Mouse (Mus musculus) urinary bladder, postnatal 14 days (tissue): ENCODE data around the gene Oaf.

ENCODE experiments used
- DNase-seq: peaks from one replicate; pipeline ENCODE4 v3.0.0; 2021; ENCODE audit warnings: low spot score

Gene Oaf

DNA sequence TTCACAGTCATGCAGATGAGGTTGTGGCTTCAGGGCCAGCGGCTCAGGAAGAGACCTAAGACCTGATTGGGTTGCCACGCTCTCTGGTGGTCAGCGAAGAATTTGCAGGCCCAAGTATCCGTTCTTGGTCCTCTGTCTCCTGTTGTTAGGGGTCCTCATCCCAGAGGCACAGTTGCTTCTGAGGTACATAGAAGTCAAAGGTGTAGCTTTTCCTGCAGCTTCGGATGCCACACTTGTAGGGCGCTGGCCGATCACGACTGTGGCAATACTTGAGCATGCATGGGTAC lies 17.3 kb downstream of the Oaf start:
- no peak for DNase-seq

DNA sequence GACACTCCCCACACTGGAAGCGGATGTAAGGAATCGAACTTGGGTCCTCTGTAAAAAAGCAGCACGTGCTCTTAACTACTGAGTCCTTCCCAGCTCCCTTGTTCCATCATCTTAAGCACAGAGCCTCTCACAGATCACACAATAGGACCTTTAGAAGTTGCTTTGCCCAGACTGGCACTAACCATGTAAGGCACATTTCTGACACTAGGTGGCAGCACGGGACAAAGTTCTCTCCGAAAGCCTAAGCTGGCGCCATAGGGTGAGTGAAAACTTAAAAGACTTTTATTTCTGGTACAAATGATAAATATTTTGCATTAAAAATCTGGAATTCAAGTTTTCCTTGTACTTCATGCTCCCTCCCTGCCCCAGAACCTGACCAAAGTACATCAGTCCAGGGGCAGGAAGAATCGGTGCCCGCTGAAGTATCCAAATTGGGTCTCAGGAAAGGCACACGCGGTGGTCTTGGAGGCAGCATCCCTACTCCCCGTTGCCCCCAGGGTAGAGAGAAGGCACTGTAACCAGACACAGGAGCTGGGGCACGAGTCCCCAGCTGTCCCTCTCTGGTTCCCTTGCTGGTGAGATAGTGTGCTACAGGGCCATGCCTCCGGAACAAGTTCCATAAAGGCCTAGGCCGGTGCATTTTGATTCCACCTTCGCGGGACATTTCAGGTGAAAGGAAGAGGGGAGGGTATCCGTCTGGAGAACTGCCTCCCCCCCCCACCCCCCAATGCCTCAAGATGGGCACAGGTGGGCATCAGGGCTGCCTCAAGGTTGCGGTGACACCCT lies 17.9 kb downstream of the Oaf start:
- peak; percentile 89 for DNase-seq

DNA sequence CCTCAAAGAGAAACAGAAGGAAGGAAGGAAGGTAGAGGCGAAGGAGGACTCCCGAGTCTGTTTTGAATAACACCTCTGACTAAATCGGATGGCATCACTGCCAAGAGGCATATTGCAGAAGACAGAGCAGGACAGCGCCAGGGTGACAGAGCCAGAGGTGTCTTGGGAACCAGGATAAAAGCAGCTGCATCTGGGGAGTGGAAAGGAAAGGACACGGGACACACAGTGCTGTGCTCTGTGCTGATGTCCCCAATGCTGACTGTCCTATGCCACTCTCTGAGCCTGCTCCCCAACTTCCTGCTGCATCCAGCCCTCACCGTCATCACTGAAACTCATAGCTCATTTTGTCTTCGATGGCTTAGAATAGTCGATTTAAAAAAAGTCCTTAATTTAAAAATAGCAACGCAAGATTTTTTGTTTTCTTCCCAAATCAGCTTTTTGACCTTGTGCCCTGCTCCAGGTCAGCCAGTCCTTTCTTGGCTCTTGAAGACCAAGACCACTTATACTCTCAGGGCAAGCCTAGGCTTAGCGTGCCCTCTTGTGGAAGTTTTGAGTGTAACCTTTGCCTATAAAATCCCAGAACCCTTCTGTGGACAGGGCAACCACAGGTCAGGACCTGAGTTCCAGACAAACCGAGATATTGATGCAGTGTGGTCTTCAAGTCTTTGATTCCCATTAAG lies 28.8 kb downstream of the Oaf start:
- DNase-seq = peak; percentile 66

DNA sequence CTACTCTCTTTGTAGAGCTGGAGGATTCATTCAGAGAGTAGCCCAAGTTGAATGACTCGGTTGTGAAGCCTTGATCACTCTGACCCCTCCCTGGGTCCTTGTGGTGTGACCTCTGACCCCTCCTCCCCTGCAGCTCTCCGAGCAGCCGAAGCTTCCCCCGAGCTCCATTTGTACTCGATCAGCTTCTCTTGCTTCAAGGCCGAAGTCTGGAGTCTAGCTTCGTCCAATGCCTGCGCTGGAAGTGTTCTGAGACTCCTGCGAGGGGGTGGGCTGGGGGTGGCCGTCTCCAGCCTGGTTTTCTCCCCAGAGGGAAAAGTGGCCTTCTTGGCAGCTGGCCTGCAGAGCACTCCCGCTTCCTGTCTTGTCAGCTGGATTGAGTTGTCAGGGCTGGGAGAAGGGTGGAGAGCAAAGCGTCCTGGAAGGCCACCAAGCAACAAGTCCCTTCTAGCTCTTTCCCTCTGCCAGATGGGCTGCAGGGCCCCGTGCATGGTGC lies 29.5 kb downstream of the Oaf start, which contains the start of gene Pou2f3:
Gene Pou2f3, minus strand, starts transcription at position 180 of the 493 bp plus-strand sequence.
- peak; percentile 40 for DNase-seq

DNA sequence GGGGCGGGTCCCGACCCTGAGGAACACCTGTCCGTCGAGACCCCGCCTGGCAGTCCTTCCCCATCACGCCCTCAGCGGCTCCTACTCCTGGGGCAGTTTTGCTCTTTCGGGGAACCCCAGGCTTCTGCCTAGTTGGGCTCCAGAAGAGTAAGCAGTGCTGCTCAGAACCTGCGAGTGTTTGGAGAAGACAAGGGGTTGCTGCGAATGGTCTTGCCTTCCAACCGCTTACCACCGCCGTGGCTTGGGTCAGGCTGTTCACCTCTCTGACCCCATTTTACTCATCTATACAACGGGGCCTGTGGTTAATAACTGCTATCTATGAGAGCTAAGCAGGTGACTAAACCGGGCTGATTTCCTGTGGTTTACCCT lies 33.7 kb downstream of the Oaf start:
- DNase-seq = no peak

DNA sequence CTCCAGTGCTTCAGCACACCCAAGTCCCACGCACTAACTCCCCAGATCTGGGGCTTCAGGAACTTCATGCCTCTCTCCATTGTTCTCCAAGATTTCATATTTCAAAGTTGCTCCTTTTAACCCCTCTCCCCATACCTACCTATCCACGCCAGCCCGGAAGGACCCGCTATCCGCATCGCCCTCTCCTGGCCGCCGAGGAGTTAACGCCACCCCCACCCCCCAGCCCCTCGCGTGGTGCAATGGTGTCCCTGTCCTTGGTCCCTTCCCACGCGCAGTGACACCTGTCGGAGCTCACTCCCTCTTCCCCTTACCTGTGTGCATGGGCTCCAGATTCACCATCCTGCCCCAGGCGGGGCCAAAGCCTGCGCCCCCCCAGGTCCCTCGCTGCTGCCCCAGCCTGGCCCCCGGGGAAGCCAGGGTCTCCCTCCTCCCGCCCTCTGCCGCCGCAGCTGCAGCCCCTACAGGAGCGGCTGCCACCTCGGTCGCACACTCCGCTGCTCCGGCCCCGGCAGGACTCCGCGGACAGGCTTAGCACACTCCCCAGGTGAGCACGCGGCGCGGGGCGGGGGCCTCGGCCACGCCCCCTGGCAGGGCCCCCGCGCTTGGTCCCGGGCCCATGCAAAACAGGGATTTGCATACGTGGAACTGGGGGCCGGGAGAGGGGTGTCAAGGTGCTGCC lies 34.2 kb downstream of the Oaf start:
- no peak for DNase-seq

DNA sequence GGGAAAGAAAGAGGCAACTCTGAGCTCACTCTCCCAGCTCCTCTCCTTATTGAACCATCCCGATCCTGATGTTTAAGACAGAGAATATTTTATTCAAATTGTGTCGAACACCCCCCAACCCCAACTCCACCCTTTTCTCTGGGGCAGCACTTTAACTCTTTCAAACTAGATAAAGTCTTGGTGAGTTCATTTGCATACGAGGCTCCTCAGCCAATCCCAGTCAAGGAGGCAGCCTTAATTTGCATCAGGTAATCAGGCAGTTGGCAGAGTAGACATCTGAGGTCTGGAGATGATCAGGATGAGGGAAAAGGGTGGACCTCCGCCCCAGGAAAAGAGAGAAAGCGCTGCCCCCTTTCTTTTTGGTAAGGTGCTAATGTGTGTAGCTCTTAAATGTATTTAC lies 39.5 kb downstream of the Oaf start:
- DNase-seq = no peak

DNA sequence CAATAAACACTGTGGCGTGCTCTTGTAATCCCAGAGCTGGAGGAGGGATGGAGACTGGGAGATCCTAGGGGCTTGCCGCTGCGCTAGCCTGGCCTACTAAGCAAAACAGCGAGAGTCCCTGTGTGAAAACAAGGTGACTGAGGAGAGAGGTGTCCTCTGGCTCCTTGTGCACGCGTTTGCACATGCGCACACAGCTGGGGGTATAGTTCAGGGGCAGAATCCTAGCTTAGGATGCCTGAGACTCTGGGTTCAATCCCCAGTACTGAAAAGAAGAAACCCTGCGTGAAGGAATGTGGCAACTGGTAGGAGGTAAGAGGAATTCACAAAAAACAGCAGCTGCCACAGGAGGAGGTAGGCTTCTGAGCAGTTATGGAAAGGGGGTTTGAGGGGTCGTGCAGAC lies 45.7 kb downstream of the Oaf start:
- DNase-seq = no peak

DNA sequence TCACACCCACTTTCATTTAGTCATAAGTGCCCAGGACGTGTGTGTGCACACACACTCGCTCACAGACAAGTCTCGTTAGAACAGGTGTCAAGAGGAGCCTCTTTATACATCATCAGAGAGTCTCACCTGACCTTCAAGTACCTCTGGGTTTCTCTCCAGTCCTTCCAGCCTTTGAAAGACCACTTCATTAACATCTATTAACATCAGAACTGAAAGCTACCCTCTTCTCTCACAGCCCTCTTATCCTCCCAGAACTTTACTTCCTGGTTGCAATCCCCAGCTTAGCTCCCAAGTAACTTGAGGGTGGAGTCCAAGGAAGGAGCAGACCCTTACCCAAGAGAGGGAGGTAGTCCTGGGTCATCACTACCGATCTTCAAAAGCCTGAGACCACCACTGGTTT lies 48.1 kb downstream of the Oaf start:
- DNase-seq = no peak

DNA sequence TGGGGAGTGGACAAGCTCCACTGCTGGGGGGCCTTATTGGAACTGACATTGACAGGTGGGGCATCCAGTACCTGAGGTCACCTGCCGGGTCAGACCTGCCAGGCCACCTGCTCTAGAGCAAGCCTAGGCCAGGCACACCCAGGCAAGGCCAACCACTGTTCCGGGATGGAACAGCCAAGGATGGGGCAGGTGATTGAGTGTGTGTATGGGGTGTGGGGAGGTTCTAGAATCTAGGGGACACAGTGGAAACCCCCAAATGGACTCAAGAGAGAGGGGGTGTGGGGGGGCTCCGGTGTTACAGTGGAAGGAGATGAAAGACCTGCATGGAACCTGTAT lies 50.7 kb downstream of the Oaf start:
- DNase-seq = no peak

DNA sequence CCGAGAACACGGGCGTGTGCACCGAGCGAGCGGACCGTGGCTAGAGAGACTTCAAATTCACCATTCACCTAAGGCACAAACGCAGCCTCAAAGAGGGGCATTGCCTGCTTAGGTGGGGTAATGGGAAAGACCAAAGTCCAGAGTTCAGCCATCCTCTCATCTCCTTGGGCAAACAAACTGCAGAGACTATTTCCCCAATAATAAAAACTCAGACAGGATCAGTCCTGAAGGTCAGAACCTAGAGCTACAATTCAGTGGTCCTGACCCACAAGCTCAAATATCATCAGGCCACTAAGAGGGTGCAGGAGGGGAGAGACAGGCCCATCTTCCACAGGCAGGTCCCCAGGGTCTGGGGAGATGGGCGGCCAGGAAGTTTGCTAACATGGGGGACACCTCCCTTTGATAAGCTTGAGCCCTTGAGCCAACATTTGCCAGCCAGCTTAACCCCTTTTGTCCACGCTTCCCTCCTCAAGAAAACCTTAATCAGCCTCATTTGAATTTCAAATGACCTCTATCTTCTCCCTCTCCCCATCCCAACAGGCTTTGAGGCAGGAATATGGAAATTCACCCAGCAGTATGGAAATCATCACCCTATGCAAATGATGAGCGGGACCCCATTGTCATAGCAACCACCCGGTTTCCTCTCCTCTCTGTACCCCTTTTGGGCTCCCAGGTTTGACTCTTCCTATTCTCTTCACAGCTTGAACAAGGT lies 51.2 kb downstream of the Oaf start:
- DNase-seq = no peak

DNA sequence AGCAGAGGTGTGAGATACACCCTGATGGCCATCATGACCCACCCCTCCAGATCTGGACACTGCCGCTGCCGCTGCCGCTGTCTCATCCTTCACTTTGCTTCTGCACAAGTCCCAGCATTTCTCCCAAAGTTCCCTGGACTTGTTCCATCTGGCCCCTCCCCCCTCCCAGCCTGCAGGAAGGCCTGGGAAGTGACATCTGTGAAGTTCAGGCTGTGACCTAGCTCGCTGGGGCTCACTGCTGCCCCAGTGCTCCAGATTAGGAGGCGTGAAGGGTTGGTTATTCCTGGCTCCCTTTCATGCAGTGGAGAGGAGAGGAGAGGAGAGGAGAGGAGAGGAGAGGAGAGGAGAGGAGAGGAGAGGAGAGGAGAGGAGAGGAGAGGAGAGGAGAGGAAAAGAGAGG lies 60.1 kb downstream of the Oaf start:
- no peak for DNase-seq

DNA sequence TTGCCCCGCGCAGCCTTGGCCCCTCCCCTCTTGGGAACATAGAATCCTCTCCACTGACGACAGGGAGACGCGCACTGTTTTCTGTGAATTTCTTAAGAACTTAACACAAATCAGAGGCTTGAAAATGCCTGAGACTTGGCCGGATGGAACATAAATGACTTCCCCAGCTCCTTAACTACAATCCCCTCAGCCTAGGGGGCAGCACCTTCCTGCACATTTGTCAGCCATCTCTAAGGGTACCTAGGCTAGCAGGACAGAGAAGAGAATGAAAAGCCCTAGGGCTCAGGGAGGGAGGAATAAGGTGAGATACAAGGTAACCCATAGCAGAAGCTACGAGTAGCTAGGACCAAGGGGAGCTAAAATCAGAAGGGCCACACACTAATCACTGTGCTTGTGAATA lies 61.5 kb downstream of the Oaf start:
- no peak for DNase-seq
